In the genomic region with DNA sequence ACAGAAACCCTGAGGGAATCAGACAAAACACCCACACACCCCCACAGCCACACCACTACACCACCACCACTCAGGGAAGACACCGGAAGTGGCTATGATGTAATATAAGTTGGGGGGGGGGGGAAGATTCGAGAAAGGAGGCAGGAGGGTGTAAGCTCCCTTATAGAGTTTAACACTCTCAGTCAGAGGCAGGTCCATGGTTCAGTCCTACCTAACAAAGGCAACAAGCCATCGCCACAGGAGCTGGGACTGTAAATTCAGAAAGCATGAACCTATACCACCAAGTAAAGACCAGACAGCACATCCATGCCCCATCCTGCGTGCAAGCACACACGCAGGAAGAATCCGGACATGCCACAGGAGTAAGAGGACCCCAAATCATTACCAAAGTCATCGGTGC, we compare ENCODE assay signal across 18 mouse cellular contexts. TPM values are rescaled to one million over a fixed set of nuclear protein-coding genes. Genes with fewer than 3 reads are reported as not detected.
DNase-seq lines count a peak whose midpoint lies in the region; ATAC-seq and TF ChIP-seq lines count a peak whose summit lies in the region.
"Had no signal": no experiment of that assay in that cellular context is flagged by ENCODE, and none has a peak within 500 bp of the region (broad histone marks: within the 10 kb centered on the region; RNA-seq: fewer than 3 reads in every experiment).

A gene (plus strand): TSS at position 301 of the 400 bp plus-strand sequence.

- no peaks in the 10 kb centered on the region for H3K79me2 ChIP-seq in heart, adult 2 months (replicated peaks; ENCODE audit: control insufficient read depth, insufficient read depth, low read length)

- H3K36me3 ChIP-seq in heart, adult 2 months (ENCODE audit: control insufficient read depth, insufficient read depth, low read length), result no peaks in the 10 kb centered on the region
- H3K36me3 ChIP-seq in hindbrain, embryonic 13.5 days, result peaks cover 49% of the 10 kb centered on the region
- peaks cover 44% of the 10 kb centered on the region for H3K36me3 ChIP-seq in hindbrain, embryonic 14.5 days (replicated peaks; ENCODE audit: control insufficient read depth, insufficient read depth)
- peaks cover 32% of the 10 kb centered on the region for H3K36me3 ChIP-seq in forebrain, postnatal 0 days (ENCODE audit: insufficient read depth)

- WGBS in heart, adult 2 months, result 66% methylated on average over 7 of the region's 7 CpGs
- WGBS in hindbrain, embryonic 13.5 days, result 97% methylated on average over 7 of the region's 7 CpGs
- 96% methylated on average over 7 of the region's 7 CpGs for WGBS in hindbrain, embryonic 14.5 days
- WGBS in forebrain, postnatal 0 days, result 79% methylated on average over 7 of the region's 7 CpGs
- WGBS in lung, adult 2 months, result 75% methylated on average over 7 of the region's 7 CpGs

- H3K9me3 ChIP-seq in hindbrain, embryonic 13.5 days, result no peaks in the 10 kb centered on the region
- H3K9me3 ChIP-seq in hindbrain, embryonic 14.5 days (ENCODE audit: control insufficient read depth, low read length), result no peaks in the 10 kb centered on the region
- H3K9me3 ChIP-seq in forebrain, postnatal 0 days (ENCODE audit: low read length), result no peaks in the 10 kb centered on the region

- no peaks in the 10 kb centered on the region for H3K27me3 ChIP-seq in heart, adult 2 months (ENCODE audit: control insufficient read depth, insufficient read depth, low read length)
- H3K27me3 ChIP-seq in hindbrain, embryonic 13.5 days, result no peaks in the 10 kb centered on the region
- H3K27me3 ChIP-seq in hindbrain, embryonic 14.5 days (ENCODE audit: control insufficient read depth, insufficient read depth, low read length), result no peaks in the 10 kb centered on the region
- no peaks in the 10 kb centered on the region for H3K27me3 ChIP-seq in forebrain, postnatal 0 days (ENCODE audit: insufficient read depth, low read length)

- peak within 1 kb of the TSS; percentile 66 for H3K27ac ChIP-seq in heart, adult 2 months
- H3K27ac ChIP-seq in hindbrain, embryonic 13.5 days, result peak within 1 kb of the TSS; percentile 1; the same call in 1 of the 2 replicates
- H3K27ac ChIP-seq in hindbrain, embryonic 14.5 days, result no peak within 1 kb of the TSS
- H3K27ac ChIP-seq in cortical plate, adult 2 months (ENCODE audit: insufficient read depth, low read length), result 0 out of 2 replicates have a peak within 1 kb of the TSS, but pooled peaks have one; percentile 23
- peak within 1 kb of the TSS; percentile 30; the same call in 1 of the 2 replicates for H3K27ac ChIP-seq in forebrain, postnatal 0 days (ENCODE audit: low read depth, low read length)

- no peak for TF ChIP-seq CTCF in heart, adult 2 months (IDR thresholded peaks at IDR 0.05)
- no peak for TF ChIP-seq CTCF in cortical plate, adult 2 months (IDR thresholded peaks at IDR 0.05; ENCODE audit: extremely low read depth, insufficient read depth, low read length)
- TF ChIP-seq CTCF in forebrain, postnatal 0 days (IDR thresholded peaks at IDR 0.05; ENCODE audit: low read depth), result no peak
- no peak for TF ChIP-seq CTCF in lung, adult 2 months (IDR thresholded peaks at IDR 0.05; ENCODE audit: insufficient read depth, low read length)

- no peak for DNase-seq in heart, adult 2 months
- DNase-seq in heart, adult 18-20 months, result no peak
- DNase-seq in hindbrain, embryonic 14.5 days (ENCODE audit: low spot score), result no peak
- DNase-seq in forebrain, postnatal 0 days, result no peak
- DNase-seq in lung, adult 2 months, result no peak
- DNase-seq: gastrocnemius, postnatal 14 days; right cerebral cortex, postnatal 14 days; thymus, adult 18-20 months had no signal

- no peak for ATAC-seq in hindbrain, embryonic 13.5 days (ENCODE audit: low FRiP score)
- ATAC-seq in hindbrain, embryonic 14.5 days (ENCODE audit: low FRiP score), result no peak
- 0 out of 2 replicates have a peak, but pooled peaks have one; percentile 26 for ATAC-seq in forebrain, postnatal 0 days
- ATAC-seq: activated CD4-positive, CD25-positive, alpha-beta regulatory T cell, adult 4 months; CD4-positive, CD25-positive, alpha-beta regulatory T cell, adult 4 months had no signal

- peak within 1 kb of the TSS; percentile 69 for H3K9ac ChIP-seq in heart, adult 2 months (ENCODE audit: low read depth, low read length)
- H3K9ac ChIP-seq in hindbrain, embryonic 13.5 days, result peak within 1 kb of the TSS; percentile 4; the same call in 1 of the 2 replicates
- H3K9ac ChIP-seq in hindbrain, embryonic 14.5 days, result no peak within 1 kb of the TSS
- H3K9ac ChIP-seq in forebrain, postnatal 0 days, result no peak within 1 kb of the TSS

- no peak for TF ChIP-seq POLR2A in heart, adult 2 months (IDR thresholded peaks at IDR 0.05; ENCODE audit: insufficient read depth, low read depth, low read length)
- TF ChIP-seq POLR2A in cortical plate, adult 2 months (IDR thresholded peaks at IDR 0.05; ENCODE audit: extremely low read depth, insufficient read depth, low read length), result no peak
- TF ChIP-seq POLR2A in lung, adult 2 months (IDR thresholded peaks at IDR 0.05; ENCODE audit: borderline replicate concordance, extremely low read depth, low read depth, low read length), result no peak

- intact Hi-C loops in heart, adult 2 months (cut with DNase I), result no loop called here

- no peak within 1 kb of the TSS for H3K4me2 ChIP-seq in hindbrain, embryonic 13.5 days
- no peak within 1 kb of the TSS for H3K4me2 ChIP-seq in hindbrain, embryonic 14.5 days (replicated peaks)
- no peak within 1 kb of the TSS for H3K4me2 ChIP-seq in forebrain, postnatal 0 days (ENCODE audit: low read depth)
- H3K4me2 ChIP-seq: liver, embryonic 11.5 days had no signal

- H3K4me3 ChIP-seq in heart, adult 2 months, result no peak within 1 kb of the TSS
- no peak within 1 kb of the TSS for H3K4me3 ChIP-seq in hindbrain, embryonic 13.5 days
- no peak within 1 kb of the TSS for H3K4me3 ChIP-seq in hindbrain, embryonic 14.5 days (replicated peaks; ENCODE audit: low read length)
- no peak within 1 kb of the TSS for H3K4me3 ChIP-seq in cortical plate, adult 2 months (ENCODE audit: insufficient read depth, low read length)
- H3K4me3 ChIP-seq in forebrain, postnatal 0 days (ENCODE audit: low read depth, low read length), result no peak within 1 kb of the TSS
- H3K4me3 ChIP-seq in lung, adult 2 months (replicated peaks; ENCODE audit: extremely low read depth, low read depth, low read length), result no peak within 1 kb of the TSS
- H3K4me3 ChIP-seq: megakaryocyte, embryonic 14.5 days had no signal

- TF ChIP-seq EP300 in heart, adult 2 months (IDR thresholded peaks at IDR 0.05; ENCODE audit: insufficient read depth, low read depth, low read length), result no peak

- H3K4me1 ChIP-seq in heart, adult 2 months (ENCODE audit: control insufficient read depth, insufficient read depth, low read length), result peaks cover 3% of the 10 kb centered on the region; the same call in 1 of the 2 replicates
- H3K4me1 ChIP-seq in hindbrain, embryonic 13.5 days (replicated peaks), result peaks cover 16% of the 10 kb centered on the region
- no peaks in the 10 kb centered on the region for H3K4me1 ChIP-seq in hindbrain, embryonic 14.5 days (replicated peaks; ENCODE audit: control insufficient read depth, insufficient read depth, low read length)
- H3K4me1 ChIP-seq in cortical plate, adult 2 months (ENCODE audit: control insufficient read depth, insufficient read depth, low read length), result peaks cover 2% of the 10 kb centered on the region; the same call in 1 of the 2 replicates
- no peaks in the 10 kb centered on the region for H3K4me1 ChIP-seq in forebrain, postnatal 0 days (ENCODE audit: insufficient read depth)
- no peaks in the 10 kb centered on the region for H3K4me1 ChIP-seq in lung, adult 2 months (ENCODE audit: control insufficient read depth, insufficient read depth, low read length)

RNA-seq across cellular contexts. Expression of the gene that starts here (rescaled TPM):
- total RNA-seq in heart, adult 2 months (2021), result under 1 TPM in 1 of 2 experiments, not detected in 1; 0.34 TPM
- 0.35 and 0.41 TPM in 2 replicates for polyA plus RNA-seq in heart, adult 2 months (2012; rRNA removed)
- total RNA-seq in heart, adult 18-20 months (2021), result not detected
- not detected in 2 replicates for polyA plus RNA-seq in hindbrain, embryonic 13.5 days (2015; fragmentation: Nextera tagmentation; extraction: Ambion mirVana)
- polyA plus RNA-seq in hindbrain, embryonic 14.5 days (2014; fragmentation: Nextera tagmentation; extraction: Ambion mirVana), result 0.30 and 0.36 TPM in 2 replicates
- not detected in 2 replicates for polyA plus RNA-seq in cortical plate, adult 2 months (2012; rRNA removed)
- not detected in 2 replicates for total RNA-seq in forebrain, postnatal 0 days (2014; rRNA removed)
- polyA plus RNA-seq in forebrain, postnatal 0 days (2015; fragmentation: Nextera tagmentation; extraction: Ambion mirVana), result not detected in 2 replicates
- polyA plus RNA-seq in lung, adult 2 months (2012; rRNA removed), result not detected in 2 replicates
- total RNA-seq: gastrocnemius, postnatal 14 days; left cerebral cortex, postnatal 14 days had no signal
- polyA plus RNA-seq: activated CD4-positive, CD25-positive, alpha-beta regulatory T cell, adult 4 months; CD4-positive, CD25-positive, alpha-beta regulatory T cell, adult 4 months; intestine, embryonic 14.5 days; kidney, embryonic 16.5 days; liver, embryonic 11.5 days; lung, embryonic 16.5 days had no signal

Comparison
In these comparisons a context has a peak if more than half of its experiments do, and no peak if none do; other contexts are left out.
1. H3K9ac ChIP-seq: peak in heart, adult 2 months (single experiment) and hindbrain, embryonic 13.5 days (single experiment); none in hindbrain, embryonic 14.5 days (single experiment) and forebrain, postnatal 0 days (single experiment).
2. Peak in ATAC-seq and H3K27ac ChIP-seq in forebrain, postnatal 0 days; RNA of the gene not detected or under 1 TPM.